Mouse (Mus musculus): ENCODE results near the gene Hes3.

GRCm38 (mm10) chr4:152298836-152299235, 7.4 kb upstream of the Hes3 start:
- TF ChIP-seq POLR2A (IDR thresholded peaks at IDR 0.05; ENCODE audit: insufficient read depth, low read depth, low read length), result no peak
- TF ChIP-seq CTCF (IDR thresholded peaks at IDR 0.05), result no peak
